Mouse (Mus musculus): ENCODE measurements around the gene Ankmy2. TPM values are rescaled to one million over a fixed set of nuclear protein-coding genes. Genes with fewer than 3 reads are reported as not detected.

The Ankmy2 gene
- polyA plus RNA-seq, 1 experiment from 2014 or later: 30.9 TPM

DNA sequence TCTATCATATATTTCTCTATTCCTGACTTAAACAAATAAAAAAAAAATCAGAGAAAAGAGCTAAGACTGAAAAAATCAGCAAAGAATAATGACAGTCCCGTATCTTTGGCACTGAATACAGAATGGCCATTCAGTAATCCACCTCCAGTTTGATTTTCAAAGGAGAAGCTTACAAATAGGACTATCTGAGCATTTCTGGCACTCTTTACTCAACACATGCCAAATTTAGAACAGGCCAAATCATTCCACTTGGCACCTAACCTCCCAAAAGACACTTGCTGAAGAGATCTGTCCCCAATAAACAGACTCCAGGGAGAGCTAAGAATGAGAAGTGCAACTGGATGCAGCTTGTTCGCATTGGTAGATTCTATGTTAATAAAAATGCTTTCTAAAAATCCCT lies 6.6 kb upstream of the Ankmy2 start:
- peaks cover 5% of the 10 kb centered on the region; the same call in 1 of the 2 replicates for H3K4me1 ChIP-seq (ENCODE audit: control insufficient read depth, insufficient read depth, low read length)
- WGBS: 92% methylated on average over 2 of the region's 2 CpGs
- DNase-seq (ENCODE audit: low spot score, missing footprints): peak; percentile 62

DNA sequence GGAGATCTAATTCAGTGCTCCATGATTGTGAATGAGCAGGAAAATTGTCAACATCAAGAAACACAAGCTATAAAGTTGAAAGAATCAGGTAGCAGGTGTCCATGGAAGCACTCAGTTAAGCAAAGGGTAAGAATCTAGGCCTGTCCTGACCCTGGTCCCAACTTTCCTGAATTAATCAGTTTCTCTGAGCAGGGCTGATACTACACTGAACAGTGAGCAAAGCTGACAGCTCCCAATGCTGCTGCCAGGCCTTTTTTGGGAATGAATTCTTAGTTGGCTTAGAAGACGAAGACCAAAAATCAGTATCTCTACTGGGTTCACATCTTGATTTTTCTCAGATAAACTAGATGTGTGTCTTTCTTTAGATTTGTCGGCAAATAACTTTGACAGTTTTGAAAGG lies 6.2 kb upstream of the Ankmy2 start:
- Histone ChIP-seq H3K4me2 (no peak overlapping the region), H3K36me3 (ENCODE audit: control insufficient read depth, insufficient read depth, low read length) (no peaks in the 10 kb centered on the region), H3K9me3 (ENCODE audit: control insufficient read depth, low read length) (no peaks in the 10 kb centered on the region), H3K4me1 (ENCODE audit: control insufficient read depth, insufficient read depth, low read length) (peaks cover 7% of the 10 kb centered on the region; the same call in 1 of the 2 replicates), H3K4me3 (ENCODE audit: low read depth, low read length) (no peak overlapping the region), H3K27me3 (ENCODE audit: control insufficient read depth, insufficient read depth, low read length) (no peaks in the 10 kb centered on the region), H3K27ac (ENCODE audit: low read depth, low read length) (no peak overlapping the region), H3K9ac (ENCODE audit: low read length) (no peak overlapping the region)
- 94% methylated on average over 2 of the region's 2 CpGs for WGBS
- DNase-seq (ENCODE audit: low spot score, missing footprints) (no peak), ATAC-seq (ENCODE audit: low FRiP score) (no peak)

More for the DNA sequence above, 6.6 kb upstream of the Ankmy2 start:
- H3K9ac ChIP-seq (ENCODE audit: low read length): no peak overlapping the region
- no peaks in the 10 kb centered on the region for H3K9me3 ChIP-seq (ENCODE audit: control insufficient read depth, low read length)
- H3K4me3 ChIP-seq (ENCODE audit: low read depth, low read length): no peak overlapping the region
- H3K27me3 ChIP-seq (ENCODE audit: control insufficient read depth, insufficient read depth, low read length): no peaks in the 10 kb centered on the region
- H3K4me2 ChIP-seq: no peak overlapping the region
- H3K36me3 ChIP-seq (ENCODE audit: control insufficient read depth, insufficient read depth, low read length): no peaks in the 10 kb centered on the region
- ATAC-seq (ENCODE audit: low FRiP score): no peak
- no peak overlapping the region for H3K27ac ChIP-seq (ENCODE audit: low read depth, low read length)

DNA sequence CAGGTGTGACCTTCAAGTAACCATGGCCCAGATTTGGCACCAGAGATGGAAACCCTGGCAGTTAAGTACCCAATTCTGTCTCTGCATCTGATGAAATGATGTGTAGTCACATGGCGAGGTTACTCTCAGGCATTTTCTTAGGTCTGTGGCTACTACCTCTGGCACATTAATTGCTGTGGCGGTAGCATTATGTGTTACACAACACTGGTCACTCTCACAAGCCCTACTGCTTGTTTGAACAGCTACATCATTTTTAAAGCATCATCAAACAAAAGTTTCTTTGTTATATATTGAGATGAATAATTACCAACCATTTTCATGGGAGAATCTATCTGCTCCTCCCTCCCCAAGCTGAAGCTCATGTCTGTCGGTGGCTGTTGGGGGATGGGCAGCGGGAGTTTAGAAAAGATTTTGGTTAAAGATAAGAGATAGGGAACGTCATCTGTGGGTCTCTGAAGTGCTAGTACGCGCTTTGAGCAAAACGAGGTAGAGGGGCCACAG lies 1.7 kb upstream of the Ankmy2 start:
- Histone ChIP-seq H3K36me3 (ENCODE audit: control insufficient read depth, insufficient read depth, low read length) (no peaks in the 10 kb centered on the region), H3K27me3 (ENCODE audit: control insufficient read depth, insufficient read depth, low read length) (no peaks in the 10 kb centered on the region), H3K4me1 (ENCODE audit: control insufficient read depth, insufficient read depth, low read length) (peaks cover 11% of the 10 kb centered on the region), H3K9ac (ENCODE audit: low read length) (peak overlapping the region; percentile 87), H3K9me3 (ENCODE audit: control insufficient read depth, low read length) (no peaks in the 10 kb centered on the region), H3K27ac (ENCODE audit: low read depth, low read length) (no peak overlapping the region), H3K4me3 (ENCODE audit: low read depth, low read length) (peak overlapping the region; percentile 84), H3K4me2 (peak overlapping the region; percentile 80)
- ATAC-seq (ENCODE audit: low FRiP score) (no peak), DNase-seq (ENCODE audit: low spot score, missing footprints) (peak; percentile 92)
- WGBS: 20% methylated on average over 8 of the region's 8 CpGs

DNA sequence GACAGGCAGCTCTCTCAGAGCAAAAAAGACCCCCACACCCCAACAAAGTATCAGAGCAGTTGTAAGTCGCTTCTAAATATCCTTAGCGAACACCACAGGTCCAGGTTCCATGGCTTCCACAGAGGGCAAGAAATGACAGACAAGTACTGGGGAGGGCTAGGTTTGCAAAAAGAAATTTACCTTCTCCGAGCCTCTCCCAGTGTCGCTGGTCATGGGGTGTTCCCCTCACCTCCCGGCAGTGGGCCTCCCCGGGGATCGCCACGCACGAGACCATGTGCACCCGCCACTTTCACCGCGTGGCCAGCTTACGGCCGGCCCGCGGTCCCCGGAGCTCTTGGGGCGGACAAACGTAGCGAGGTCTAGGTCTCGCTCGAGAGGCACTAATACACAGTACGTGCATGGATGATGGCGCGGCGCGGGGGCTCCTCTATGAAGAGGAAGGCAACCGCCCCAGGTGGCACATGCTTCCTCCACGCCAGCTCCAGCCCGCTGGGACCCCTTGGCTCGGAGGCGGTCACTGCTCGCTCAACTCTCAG lies 745 bp upstream of the Ankmy2 start:
- WGBS: under 1% methylated on average over 33 of the region's 33 CpGs
- Histone ChIP-seq H3K4me2 (peak overlapping the region; percentile 80), H3K4me1 (ENCODE audit: control insufficient read depth, insufficient read depth, low read length) (peaks cover 11% of the 10 kb centered on the region), H3K27me3 (ENCODE audit: control insufficient read depth, insufficient read depth, low read length) (no peaks in the 10 kb centered on the region), H3K36me3 (ENCODE audit: control insufficient read depth, insufficient read depth, low read length) (no peaks in the 10 kb centered on the region), H3K4me3 (ENCODE audit: low read depth, low read length) (peak overlapping the region; percentile 84), H3K27ac (ENCODE audit: low read depth, low read length) (0 out of 2 replicates have a peak overlapping the region, but pooled peaks have one; percentile 25), H3K9ac (ENCODE audit: low read length) (peak overlapping the region; percentile 87), H3K9me3 (ENCODE audit: control insufficient read depth, low read length) (no peaks in the 10 kb centered on the region)
- ATAC-seq (ENCODE audit: low FRiP score) (peak; percentile 71; the same call in 1 of the 2 replicates), DNase-seq (ENCODE audit: low spot score, missing footprints) (peak; percentile 94)

DNA sequence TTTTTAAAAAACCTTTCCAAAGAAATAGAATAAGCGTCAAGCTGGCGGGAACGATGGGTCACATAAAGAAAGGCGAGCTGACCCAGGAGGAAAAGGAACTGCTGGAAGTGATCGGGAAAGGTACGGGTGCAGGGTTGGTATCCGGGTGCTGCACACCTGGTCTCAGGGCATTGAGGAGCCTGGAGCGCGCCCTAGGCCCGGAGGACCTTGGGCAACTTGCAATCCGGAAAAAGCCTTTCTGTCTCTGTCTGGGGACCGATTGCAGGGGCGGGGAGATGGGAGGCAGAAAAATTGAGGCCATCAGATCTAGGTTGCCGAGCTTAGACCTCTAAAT lies 357 bp downstream of the Ankmy2 start:
- Histone ChIP-seq H3K9me3 (ENCODE audit: control insufficient read depth, low read length) (no peaks in the 10 kb centered on the region), H3K36me3 (ENCODE audit: control insufficient read depth, insufficient read depth, low read length) (no peaks in the 10 kb centered on the region), H3K9ac (ENCODE audit: low read length) (peak overlapping the region; percentile 87), H3K27me3 (ENCODE audit: control insufficient read depth, insufficient read depth, low read length) (no peaks in the 10 kb centered on the region), H3K4me3 (ENCODE audit: low read depth, low read length) (peak overlapping the region; percentile 84), H3K27ac (ENCODE audit: low read depth, low read length) (peak overlapping the region; percentile 61), H3K4me2 (peak overlapping the region; percentile 80), H3K4me1 (ENCODE audit: control insufficient read depth, insufficient read depth, low read length) (peaks cover 11% of the 10 kb centered on the region)
- under 1% methylated on average over 14 of the region's 14 CpGs for WGBS
- ATAC-seq (ENCODE audit: low FRiP score) (peak; percentile 42), DNase-seq (ENCODE audit: low spot score, missing footprints) (no peak)

DNA sequence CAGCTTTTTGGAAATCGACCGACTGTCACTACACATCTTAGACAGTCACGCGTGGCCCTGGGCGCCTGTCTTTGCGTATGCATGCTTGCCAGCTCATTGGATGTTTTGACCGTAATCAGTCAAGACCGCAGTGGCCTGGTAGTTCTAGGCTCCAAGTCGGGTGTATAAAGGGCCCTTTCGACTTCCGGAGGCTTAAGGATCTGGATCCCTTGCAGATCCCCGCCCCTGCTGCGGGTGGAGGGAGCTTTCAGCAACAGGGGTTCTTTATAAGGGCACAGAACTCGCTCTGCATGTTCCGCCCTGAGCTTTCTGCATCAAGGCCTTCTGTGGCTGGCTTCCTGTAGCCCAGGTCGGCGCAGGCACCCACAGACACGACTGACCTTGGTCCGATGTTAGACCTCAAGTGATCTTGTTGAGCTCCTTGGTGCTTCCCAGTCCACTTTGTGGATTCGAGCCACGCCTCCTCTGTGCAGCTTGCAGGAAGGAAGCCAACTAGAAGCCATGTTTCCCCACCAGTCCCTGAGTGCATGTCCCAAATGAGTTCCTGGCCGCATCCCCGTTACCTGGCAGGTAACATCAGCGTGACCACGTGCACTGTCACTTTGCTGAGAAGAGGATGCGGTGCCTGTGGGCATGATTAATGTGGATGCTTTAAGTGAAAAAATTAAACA lies 859 bp downstream of the Ankmy2 start, which contains the start of gene Bzw2:
TSS of gene Bzw2 (minus strand) at position 443 of the 671 bp plus-strand sequence.
- peak; percentile 0; the same call in 1 of the 2 replicates for ATAC-seq (ENCODE audit: low FRiP score)
- Histone ChIP-seq H3K27ac (ENCODE audit: low read depth, low read length) (peak within 1 kb of the TSS; percentile 61), H3K36me3 (ENCODE audit: control insufficient read depth, insufficient read depth, low read length) (no peaks in the 10 kb centered on the region), H3K9ac (ENCODE audit: low read length) (peak within 1 kb of the TSS; percentile 87), H3K4me1 (ENCODE audit: control insufficient read depth, insufficient read depth, low read length) (peaks cover 11% of the 10 kb centered on the region), H3K9me3 (ENCODE audit: control insufficient read depth, low read length) (no peaks in the 10 kb centered on the region), H3K4me3 (ENCODE audit: low read depth, low read length) (peak within 1 kb of the TSS; percentile 84), H3K4me2 (peak within 1 kb of the TSS; percentile 80), H3K27me3 (ENCODE audit: control insufficient read depth, insufficient read depth, low read length) (no peaks in the 10 kb centered on the region)
- DNase-seq (ENCODE audit: low spot score, missing footprints): peak; percentile 96
- 6% methylated on average over 26 of the region's 26 CpGs for WGBS

DNA sequence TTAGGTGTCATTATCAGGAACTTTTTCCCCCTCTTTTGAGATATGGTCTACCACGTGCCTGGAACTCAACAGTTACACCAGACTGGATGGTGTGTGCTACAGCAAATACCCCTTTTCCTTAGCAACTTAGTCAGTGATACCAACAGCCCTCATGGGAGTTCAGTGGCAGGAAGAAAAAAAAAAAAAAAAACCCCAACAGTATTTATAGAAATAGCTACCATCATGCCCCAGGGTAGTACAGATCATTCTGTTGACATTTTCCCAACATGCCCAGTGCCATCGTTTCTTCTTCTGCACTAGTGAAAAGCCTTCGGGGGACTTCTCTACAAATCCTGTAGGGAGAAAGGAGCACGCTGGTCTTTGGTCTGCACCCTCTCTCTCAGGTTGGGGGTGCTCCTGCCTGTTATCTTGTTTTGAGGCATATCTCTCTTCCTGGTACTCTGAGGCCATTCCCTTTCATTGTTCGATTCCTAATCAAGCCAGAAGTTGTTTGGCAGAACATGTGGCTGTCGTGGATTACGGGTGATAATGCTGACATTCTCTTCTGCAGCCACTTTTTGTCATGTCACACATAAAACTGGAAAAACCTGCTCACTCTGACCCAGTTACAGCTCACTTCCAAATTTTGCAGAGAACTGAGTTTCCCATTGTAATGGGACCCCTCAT lies 7.3 kb downstream of the Ankmy2 start:
- Histone ChIP-seq H3K9ac (ENCODE audit: low read length) (no peak overlapping the region), H3K4me2 (no peak overlapping the region), H3K36me3 (ENCODE audit: control insufficient read depth, insufficient read depth, low read length) (no peaks in the 10 kb centered on the region), H3K27me3 (ENCODE audit: control insufficient read depth, insufficient read depth, low read length) (no peaks in the 10 kb centered on the region), H3K4me1 (ENCODE audit: control insufficient read depth, insufficient read depth, low read length) (no peaks in the 10 kb centered on the region; the same call in 1 of the 2 replicates), H3K27ac (ENCODE audit: low read depth, low read length) (no peak overlapping the region), H3K9me3 (ENCODE audit: control insufficient read depth, low read length) (no peaks in the 10 kb centered on the region), H3K4me3 (ENCODE audit: low read depth, low read length) (no peak overlapping the region)
- ATAC-seq (ENCODE audit: low FRiP score): no peak
- WGBS: 87% methylated on average over 7 of the region's 7 CpGs
- no peak for DNase-seq (ENCODE audit: low spot score, missing footprints)

DNA sequence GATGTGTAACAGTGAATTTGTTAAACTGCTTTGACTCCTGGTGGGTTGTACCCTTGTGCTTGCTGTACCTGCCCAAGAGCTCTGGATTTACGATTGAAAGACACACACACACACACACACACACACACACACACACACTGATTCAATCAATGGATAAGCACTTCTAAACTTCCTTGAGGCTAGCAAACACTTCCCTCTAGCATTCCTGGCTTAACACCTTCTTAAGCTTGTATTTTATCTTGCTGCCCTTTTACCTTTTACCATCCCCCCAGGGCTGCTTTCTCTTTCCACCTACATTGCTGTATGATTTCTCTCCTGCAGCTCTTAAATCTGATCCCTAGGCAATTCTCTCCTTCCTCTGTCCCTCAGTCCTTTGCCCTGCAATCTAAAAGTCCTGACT lies 8.4 kb downstream of the Ankmy2 start:
- Histone ChIP-seq H3K9me3 (ENCODE audit: control insufficient read depth, low read length) (no peaks in the 10 kb centered on the region), H3K9ac (ENCODE audit: low read length) (no peak overlapping the region), H3K4me2 (no peak overlapping the region), H3K4me3 (ENCODE audit: low read depth, low read length) (no peak overlapping the region), H3K27ac (ENCODE audit: low read depth, low read length) (no peak overlapping the region), H3K27me3 (ENCODE audit: control insufficient read depth, insufficient read depth, low read length) (no peaks in the 10 kb centered on the region), H3K36me3 (ENCODE audit: control insufficient read depth, insufficient read depth, low read length) (no peaks in the 10 kb centered on the region), H3K4me1 (ENCODE audit: control insufficient read depth, insufficient read depth, low read length) (no peaks in the 10 kb centered on the region; the same call in 1 of the 2 replicates)
- ATAC-seq (ENCODE audit: low FRiP score): no peak
- no peak for DNase-seq (ENCODE audit: low spot score, missing footprints)
- 40% methylated on average over 1 of the region's 1 CpGs for WGBS

DNA sequence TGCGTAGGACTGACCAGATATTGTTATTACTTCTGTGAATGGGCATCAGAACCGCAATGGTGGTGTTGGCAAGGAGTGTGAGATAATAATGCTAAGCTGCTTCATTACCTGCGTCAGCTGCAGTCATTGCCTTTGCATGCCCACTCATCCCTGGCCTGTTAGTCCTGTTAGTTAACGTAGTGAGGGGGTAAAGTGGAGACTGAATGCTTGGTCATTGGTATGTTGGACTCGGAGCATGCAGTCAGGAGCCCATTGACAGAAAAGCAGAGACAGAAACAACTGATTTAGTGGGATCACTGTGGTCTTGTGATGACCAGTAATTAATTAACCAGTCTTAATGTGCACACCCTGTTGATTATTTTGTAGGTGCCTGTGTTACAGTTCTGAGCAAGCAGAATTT lies 20.3 kb downstream of the Ankmy2 start:
- DNase-seq (ENCODE audit: low spot score, missing footprints): no peak
- H3K36me3 ChIP-seq (ENCODE audit: control insufficient read depth, insufficient read depth, low read length): peaks cover 2% of the 10 kb centered on the region; the same call in 1 of the 2 replicates
- H3K9ac ChIP-seq (ENCODE audit: low read length): no peak overlapping the region
- no peak for ATAC-seq (ENCODE audit: low FRiP score)
- H3K9me3 ChIP-seq (ENCODE audit: control insufficient read depth, low read length): no peaks in the 10 kb centered on the region
- H3K4me1 ChIP-seq (ENCODE audit: control insufficient read depth, insufficient read depth, low read length): no peaks in the 10 kb centered on the region
- H3K4me2 ChIP-seq: no peak overlapping the region
- 95% methylated on average over 5 of the region's 5 CpGs for WGBS
- no peak overlapping the region for H3K4me3 ChIP-seq (ENCODE audit: low read depth, low read length)
- no peaks in the 10 kb centered on the region for H3K27me3 ChIP-seq (ENCODE audit: control insufficient read depth, insufficient read depth, low read length)
- no peak overlapping the region for H3K27ac ChIP-seq (ENCODE audit: low read depth, low read length)
